Mouse (Mus musculus) E14TG2a.4 (cell line): ENCODE results near the gene Dera.

Experiments
- CTCF ChIP-seq: conservative IDR thresholded peaks from 2 replicates; pipeline ENCODE4 v1.5.1; 2014; ENCODE audit warnings: low read length
- POU5F1 ChIP-seq: IDR thresholded peaks from 2 replicates; pipeline ENCODE4 v1.6.1; 2014; ENCODE audit warnings: low read length, borderline replicate concordance

DNA sequence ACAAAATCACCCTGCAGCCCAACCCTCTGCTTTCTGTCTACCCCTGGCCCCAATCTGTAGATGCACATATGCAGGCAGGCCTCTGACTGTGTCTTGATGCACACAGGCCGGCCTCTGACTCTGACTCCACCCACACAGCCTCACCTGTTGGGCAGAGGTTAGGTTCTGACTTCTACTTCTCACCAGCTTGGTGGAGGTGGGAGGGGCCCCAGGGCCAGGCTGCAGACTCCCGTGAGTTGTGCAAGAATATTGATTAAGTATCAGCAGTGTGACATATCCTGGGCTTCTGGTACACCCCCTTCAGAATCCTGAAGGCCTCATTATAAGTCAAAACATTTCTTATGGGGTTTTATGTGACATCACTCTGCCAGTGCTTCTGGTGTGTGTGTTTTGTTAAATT lies 35.3 kb downstream of the Dera start:
- TF ChIP-seq CTCF (no peak), POU5F1 (no peak)
